Mouse (Mus musculus) cerebral cortex, adult 2 months (tissue): Measurements from ENCODE around the gene Dcun1d3.

ENCODE experiments used
- WGBS: fragments of 180-500 bp; shearing (Covaris S2); methylation state at CpG from one replicate; pipeline ENCODE4 v1.1.7; 2018; 5-methylcytosine and 5-hydroxymethylcytosine counted together

The Dcun1d3 gene

DNA sequence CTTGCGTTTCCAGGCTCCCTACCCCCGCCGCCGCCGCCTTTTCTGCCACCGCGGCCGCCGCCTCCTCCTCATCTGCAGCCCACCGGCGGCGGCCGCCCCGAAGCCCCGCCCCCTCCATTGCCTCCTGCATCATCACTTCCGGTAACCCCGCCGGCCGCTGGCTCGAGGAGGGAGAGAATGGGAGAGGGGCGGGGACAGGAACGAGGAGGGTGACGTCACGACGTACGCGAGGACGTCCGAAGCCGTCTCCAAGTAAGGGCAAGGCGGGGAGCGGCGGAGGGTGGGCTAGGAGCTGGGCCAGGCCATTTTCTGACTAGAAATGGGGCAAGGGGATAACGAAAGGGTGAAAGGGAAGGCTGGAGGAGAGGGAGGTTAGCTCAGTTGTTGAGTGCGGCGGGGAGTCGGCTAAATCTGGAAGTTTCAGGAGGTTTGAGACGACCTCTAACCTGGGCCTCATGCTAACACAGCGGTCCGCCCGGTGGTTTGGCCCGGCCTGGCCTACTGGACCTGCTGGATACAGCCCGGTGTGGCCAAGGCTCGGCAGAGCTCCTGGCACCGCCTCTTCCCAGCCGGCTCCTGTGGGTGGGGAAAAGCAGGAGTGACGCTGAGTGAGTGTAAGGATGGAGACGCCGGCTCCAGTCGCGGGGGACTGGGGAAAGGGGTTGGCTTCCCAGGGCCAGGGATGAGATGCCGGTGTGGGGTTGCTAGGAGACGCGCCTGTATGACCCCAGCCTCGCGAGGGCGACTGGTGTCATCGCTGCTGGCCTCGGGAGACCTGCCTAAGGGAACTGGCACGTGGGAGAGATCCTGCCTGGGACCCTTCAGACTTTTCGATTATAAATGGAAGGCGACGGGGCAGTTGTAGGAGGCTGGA lies at the start of gene Dcun1d3, which contains the start of gene Lyrm1:
Gene Dcun1d3 (minus strand): TSS at position 660 of the 874 bp plus-strand sequence.
Gene Lyrm1 (plus strand): TSS at position 223 of the 874 bp plus-strand sequence.
- under 1% methylated on average over 63 of the region's 63 CpGs for WGBS

GRCm38 (mm10) chr7:119941569-119941968 lies 45.5 kb upstream of the Dcun1d3 start:
- WGBS = 67% methylated on average over 2 of the region's 2 CpGs

GRCm38 (mm10) chr7:119937036-119937435 lies 40.9 kb upstream of the Dcun1d3 start:
- 45% methylated on average over 5 of the region's 5 CpGs for WGBS

DNA sequence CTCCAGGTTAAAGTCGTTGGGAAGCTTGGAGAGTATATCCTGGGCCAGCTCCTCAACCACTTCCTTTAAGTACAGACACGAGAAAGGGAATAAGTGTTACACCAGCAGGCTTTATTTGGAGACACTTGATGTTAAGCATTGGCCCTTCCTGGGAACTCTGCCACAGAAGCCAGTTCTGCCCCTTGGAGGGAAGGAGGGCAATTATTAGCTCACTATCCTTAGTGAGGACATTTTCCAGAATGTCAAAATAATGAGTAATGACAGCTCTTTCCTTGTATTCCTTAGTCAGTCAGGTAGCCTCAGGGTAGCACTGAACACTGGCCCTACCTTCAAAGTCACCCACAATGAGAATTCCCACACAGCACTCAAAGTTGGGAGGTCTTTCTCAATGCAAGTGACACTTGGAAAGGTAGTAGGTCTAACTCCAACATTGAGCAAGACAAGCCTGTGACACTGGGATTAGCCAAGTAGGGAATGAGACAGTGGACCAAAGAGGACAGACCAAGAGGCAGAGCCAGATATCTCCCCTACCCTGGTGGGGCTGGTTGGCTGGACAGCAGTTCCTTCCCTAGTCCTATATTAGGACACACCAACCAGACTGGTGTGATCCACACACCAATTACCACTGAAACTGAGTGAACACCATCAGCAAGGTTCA lies 32.8 kb upstream of the Dcun1d3 start:
- WGBS = 61% methylated on average over 2 of the region's 2 CpGs

DNA sequence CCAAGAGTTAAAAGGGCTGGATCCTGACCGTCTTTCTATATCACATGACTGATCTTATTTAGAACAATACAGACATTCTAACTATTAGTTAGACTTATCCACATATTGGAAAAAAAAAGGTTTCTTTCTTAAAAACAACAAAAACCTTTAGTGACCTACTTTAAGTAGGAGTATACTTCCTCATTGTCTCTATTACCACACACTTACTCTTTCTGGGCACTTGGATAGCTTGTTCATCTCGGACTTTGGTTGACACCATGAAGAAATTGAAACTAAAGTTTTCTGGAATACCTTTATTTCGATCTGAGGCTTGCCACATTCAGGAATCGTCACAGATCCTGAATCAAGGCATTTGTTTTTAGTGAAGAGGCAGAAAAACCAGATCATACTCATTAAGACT lies 25.0 kb upstream of the Dcun1d3 start:
- WGBS = 68% methylated on average over 4 of the region's 4 CpGs

GRCm38 (mm10) chr7:119920457-119920856 lies 24.4 kb upstream of the Dcun1d3 start:
- WGBS = 19% methylated on average over 2 of the region's 2 CpGs

DNA sequence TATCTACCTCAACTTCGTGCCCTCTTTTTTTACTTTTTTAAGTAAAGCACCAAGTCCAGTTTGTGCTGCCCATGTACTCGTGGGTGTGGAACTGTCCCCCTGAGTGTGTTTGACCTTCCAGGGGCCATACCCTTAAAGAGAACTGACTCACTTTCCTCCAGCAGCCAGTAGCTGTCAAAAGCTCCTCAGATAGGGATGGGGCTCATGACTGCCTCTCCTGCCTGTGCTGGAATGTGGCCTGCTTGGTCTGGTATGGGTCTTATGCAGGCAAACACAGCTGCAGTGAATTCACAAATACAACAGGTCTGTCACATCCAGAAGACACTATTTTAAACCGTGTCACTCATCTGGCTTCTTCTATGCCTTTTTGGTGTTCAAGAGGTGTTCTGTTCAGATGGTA lies 15.6 kb upstream of the Dcun1d3 start:
- 86% methylated on average over 3 of the region's 3 CpGs for WGBS

DNA sequence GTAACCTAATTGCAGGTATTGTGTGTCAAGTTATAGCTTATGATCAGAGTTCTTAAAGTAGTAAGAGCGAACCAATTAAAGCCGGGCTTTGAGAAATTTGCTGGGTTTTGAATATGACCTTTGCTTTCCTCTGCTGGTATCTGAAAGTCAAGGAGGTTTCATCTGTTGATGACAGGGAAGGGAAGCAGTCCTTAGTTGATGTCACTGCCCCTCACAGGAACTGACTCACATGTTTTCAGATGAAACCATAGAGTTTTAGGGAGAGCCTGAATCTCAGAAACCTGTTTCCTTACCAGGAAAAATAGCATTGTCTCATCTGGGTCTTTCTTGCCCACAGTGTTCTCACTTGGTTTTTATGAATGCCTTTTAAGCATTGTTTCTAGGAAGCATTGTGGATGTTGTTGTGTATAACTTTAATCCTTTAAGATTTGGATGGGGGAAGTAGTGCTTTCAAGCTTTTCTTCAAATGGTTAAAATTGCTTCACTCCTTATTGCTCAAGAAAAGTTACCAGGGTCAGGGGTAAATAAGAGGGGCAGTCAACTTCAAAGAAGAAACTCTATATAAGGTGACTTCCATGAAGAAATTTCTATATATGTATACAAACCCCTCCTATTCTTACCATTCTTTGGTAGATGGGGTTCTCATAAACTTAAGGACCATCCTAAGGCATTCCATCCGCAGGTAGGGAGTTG lies 10.6 kb upstream of the Dcun1d3 start:
- 94% methylated on average over 3 of the region's 3 CpGs for WGBS

DNA sequence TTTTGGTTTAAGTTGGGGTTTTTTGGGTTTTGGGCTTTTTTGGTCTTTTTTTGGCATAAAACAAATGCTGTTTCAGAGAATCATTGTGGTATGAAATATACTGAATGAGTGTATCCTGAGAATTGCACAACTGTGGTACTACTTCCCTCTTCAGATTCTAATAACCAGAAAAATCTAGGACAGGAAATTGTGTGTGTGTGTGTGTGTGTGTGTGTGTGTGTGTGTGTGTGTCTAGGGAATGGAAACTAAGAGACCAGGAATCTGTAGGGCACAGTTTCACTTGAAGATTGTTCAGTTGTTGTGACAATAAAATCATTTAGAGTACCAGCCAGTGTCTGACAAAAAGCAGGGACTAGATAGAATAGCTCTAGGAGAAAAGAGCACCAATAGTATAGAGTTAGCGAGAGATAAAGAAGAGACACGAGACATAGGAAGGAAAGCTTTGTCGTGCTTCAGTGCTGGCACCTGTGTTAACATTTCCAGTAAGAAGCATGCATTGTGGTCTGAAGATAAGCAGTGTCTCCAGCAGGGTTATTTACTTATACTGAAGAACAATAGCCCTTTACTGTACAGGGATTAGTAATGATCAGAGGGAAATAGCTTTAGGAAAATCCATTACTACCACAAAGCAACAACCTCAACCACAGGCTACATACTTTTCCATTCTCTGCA lies 3.4 kb upstream of the Dcun1d3 start:
- WGBS = 74% methylated on average over 3 of the region's 3 CpGs

GRCm38 (mm10) chr7:119898247-119898856 lies 2.3 kb upstream of the Dcun1d3 start:
- WGBS = 64% methylated on average over 1 of the region's 1 CpGs

DNA sequence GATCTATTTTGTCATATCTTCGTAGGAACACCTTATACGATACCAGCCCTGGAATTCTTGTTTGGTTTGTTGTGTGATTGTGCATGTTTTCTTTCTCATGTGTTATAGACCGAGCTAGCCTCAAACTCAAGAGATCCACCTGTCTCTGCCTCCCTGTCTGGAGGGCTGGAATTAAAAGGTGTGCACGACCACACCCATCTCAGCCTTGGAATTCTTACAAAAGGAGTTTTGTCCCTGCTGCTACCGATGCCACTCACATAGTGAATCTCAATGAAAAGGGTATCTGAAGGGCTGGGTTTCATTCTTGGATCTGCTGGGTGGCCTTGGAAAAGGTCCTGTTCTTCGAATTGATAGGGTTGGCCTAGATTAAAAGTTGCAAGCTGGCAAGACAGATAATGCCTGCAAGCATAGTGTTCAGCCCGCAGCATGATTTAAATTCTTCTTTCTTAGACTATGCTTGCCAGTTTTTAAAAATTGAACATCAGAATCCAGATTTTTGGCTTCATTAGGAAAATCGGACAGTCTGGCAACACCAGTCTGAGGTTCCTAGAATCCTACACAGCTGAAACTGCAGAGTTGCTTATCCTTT lies 1.5 kb upstream of the Dcun1d3 start:
- 83% methylated on average over 8 of the region's 8 CpGs for WGBS

- WGBS = 1% methylated on average over 15 of the region's 15 CpGs
These were observed 1.1 kb downstream of the Dcun1d3 start for GRCm38 (mm10) chr7:119894818-119895544.

DNA sequence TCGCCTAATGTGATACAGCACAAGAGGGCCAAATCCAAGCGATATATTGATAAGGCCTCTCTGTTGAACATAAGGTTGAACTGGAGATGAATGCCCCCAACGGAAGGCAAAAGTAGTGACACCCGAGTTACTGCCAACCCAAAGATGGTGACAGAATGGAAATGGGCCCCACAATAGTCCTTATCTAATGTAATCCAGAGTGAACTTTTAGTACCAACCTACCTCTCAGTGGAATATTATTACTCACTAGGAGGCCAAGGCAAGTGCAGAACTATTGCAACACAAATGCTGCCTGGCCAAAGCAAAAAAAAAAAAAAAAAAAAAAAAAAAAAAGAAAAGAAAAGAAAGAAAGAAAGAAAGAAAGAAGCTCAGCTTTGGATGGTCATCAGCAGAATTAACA lies 3.4 kb downstream of the Dcun1d3 start:
- WGBS = 87% methylated on average over 4 of the region's 4 CpGs

GRCm38 (mm10) chr7:119892198-119892597 lies 3.9 kb downstream of the Dcun1d3 start:
- 86% methylated on average over 1 of the region's 1 CpGs for WGBS

DNA sequence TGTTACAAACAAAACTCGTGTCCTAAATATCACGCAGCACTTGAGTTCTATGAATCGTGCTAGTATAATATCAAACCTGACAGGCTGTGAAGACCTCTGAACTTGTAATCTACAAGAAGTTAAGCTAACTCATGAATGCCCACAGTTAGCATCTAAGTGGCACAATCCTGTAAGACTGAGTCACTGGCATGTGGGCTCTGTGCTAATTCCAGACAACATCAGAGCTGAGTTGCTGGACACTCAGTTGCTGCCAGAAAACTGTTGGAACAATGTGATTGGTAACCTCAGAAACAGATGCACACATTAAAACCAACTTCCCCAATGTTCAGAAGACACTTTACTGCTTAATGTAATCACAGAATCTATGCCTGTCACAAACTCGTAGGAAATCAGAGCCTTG lies 8.2 kb downstream of the Dcun1d3 start:
- 81% methylated on average over 4 of the region's 4 CpGs for WGBS

DNA sequence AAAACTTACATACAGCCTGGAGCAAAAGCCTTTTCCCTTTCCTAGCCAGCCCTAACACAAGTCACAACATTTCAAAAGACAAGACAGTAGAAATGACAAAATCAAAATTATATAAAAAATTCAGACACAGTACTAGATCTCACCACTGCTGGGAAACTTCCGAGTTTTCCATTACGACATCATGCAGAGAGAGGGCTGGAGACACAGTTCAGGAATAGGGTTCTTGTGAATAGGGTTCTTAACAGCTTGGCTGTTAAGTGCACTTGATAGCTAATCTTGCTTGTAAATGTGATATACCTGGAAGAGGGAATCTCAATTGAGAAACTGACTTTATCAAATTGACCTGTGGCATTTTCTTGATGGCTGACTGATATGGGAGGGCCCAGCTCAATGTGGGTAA lies 14.9 kb downstream of the Dcun1d3 start:
- WGBS = 92% methylated on average over 2 of the region's 2 CpGs

- 85% methylated on average over 5 of the region's 5 CpGs for WGBS
These were observed 15.8 kb downstream of the Dcun1d3 start for GRCm38 (mm10) chr7:119880345-119880744.

GRCm38 (mm10) chr7:119879171-119879570 lies 16.9 kb downstream of the Dcun1d3 start:
- 89% methylated on average over 4 of the region's 4 CpGs for WGBS

DNA sequence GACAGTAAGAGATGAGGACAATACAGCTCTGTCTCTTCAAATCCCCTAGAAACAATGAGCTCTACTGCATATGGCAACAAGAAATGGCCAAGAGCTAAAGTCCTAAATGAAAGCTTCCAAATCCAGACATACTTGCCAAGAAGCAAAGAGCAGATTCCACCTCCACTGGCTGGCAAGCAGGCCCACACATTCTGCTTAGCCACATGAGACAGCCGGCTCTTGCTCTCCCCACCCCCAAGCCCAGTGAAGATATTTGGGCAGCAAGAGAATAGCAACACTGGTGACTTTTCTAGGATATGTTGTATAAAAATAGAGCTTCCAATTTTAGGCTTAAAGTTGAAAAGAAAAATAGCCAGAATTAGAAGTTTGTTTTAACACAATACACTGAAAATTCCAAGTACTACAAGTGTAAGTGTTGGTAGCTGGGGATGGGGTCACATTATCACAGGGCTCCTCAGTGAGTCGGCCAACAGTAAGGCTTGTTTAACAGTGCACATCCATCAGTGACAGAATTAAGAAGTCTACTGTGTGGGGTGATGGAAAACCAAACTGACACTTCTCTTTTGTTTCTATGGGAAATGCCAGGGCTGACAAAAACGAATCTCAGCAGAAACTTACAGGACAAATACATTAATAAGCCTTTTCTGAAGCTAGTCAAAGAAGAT lies 20.2 kb downstream of the Dcun1d3 start:
- WGBS = 24% methylated on average over 3 of the region's 3 CpGs

DNA sequence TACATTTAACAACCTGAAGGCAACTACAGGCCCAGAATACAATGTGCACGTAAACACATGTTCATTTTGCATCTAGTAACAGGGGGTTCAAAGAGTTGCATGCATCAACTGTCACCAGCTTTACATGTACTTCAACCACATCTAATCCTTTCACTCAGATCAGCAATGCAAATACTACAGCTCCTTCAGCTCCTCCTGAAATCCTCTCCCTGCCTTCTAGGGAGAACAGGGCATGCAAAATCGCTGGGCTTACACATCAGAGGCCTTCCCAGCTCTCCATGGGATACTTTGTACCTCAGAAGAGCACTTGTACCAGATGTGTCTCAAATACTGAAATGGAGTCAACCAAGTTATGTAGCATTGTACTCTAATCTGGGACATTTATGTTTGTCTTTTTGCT lies 23.0 kb downstream of the Dcun1d3 start:
- WGBS = 71% methylated on average over 2 of the region's 2 CpGs
